Mouse (Mus musculus) forebrain, embryonic 11.5 days (tissue): Measurements from ENCODE around the gene Rln3. TPM values are rescaled to one million over a fixed set of nuclear protein-coding genes. Genes with fewer than 3 reads are reported as not detected.

Source experiments
- ATAC-seq: fragments of 200-750 bp; cut with Nextera tagmentation; replicated peaks from 2 replicates; pipeline ENCODE4 v1.8.0; 2017; ENCODE audit warnings: moderate TSS enrichment; ENCODE audit not compliant: low FRiP score
- DNase-seq: peaks from one replicate; pipeline ENCODE4 v3.0.0-alpha.2; 2017; ENCODE audit warnings: low spot score
- H3K27ac ChIP-seq: fragments of 300-500 bp; sonication (generic); 2 replicates; pipeline ENCODE4 v1.5.1; 2014; ENCODE audit warnings: low read depth, low read length
- H3K27me3 ChIP-seq: fragments of 300-500 bp; sonication (generic); 2 replicates; pipeline ENCODE4 v1.6.1; 2014; ENCODE audit warnings: mild to moderate bottlenecking, low read length, mixed read lengths; ENCODE audit not compliant: control insufficient read depth, insufficient read depth
- H3K36me3 ChIP-seq: fragments of 300-500 bp; sonication (generic); 2 replicates; pipeline ENCODE4 v1.6.1; 2014; ENCODE audit warnings: mild to moderate bottlenecking, low read length, moderate library complexity, mixed read lengths; ENCODE audit not compliant: control insufficient read depth, insufficient read depth
- H3K4me1 ChIP-seq: fragments of 300-500 bp; sonication (generic); replicated peaks from 2 replicates; pipeline ENCODE4 v1.6.1; 2014; ENCODE audit warnings: low read length, mixed read lengths; ENCODE audit not compliant: control insufficient read depth, insufficient read depth
- H3K4me2 ChIP-seq: fragments of 300-500 bp; sonication (generic); 2 replicates; pipeline ENCODE4 v1.6.1; 2014; ENCODE audit warnings: low read depth, mild to moderate bottlenecking, low read length, moderate library complexity, mixed read lengths; ENCODE audit not compliant: severe bottlenecking
- H3K4me3 ChIP-seq: fragments of 300-500 bp; sonication (generic); 2 replicates; pipeline ENCODE4 v1.5.1; 2014; ENCODE audit warnings: low read depth, low read length
- H3K9ac ChIP-seq: fragments of 300-500 bp; sonication (generic); 2 replicates; pipeline ENCODE4 v1.6.1; 2014; ENCODE audit warnings: low read length
- H3K9me3 ChIP-seq: fragments of 300-500 bp; sonication (generic); 2 replicates; pipeline ENCODE4 v1.6.1; 2016; ENCODE audit warnings: low read length, mixed read lengths; ENCODE audit not compliant: control insufficient read depth
- WGBS: fragments of 180-500 bp; shearing (Covaris S2); extraction: QIAGEN DNeasy Blood & Tissue Kit; methylation state at CpG from one replicate; pipeline ENCODE4 v1.1.7; 2014; 5-methylcytosine and 5-hydroxymethylcytosine counted together
- polyA plus RNA-seq: library from polyadenylated mRNA; unstranded; fragments of >200 nt; fragmentation: Nextera tagmentation; extraction: Ambion mirVana; gene quantifications from 2 replicates; pipeline ENCODE4 v1.2.1, GENCODE M21; 2014

Gene Rln3
- polyA plus RNA-seq, 1 experiment from 2014 or later, result not detected

- peaks cover 18% of the 10 kb centered on the region for H3K4me1 ChIP-seq
- H3K36me3 ChIP-seq, result no peaks in the 10 kb centered on the region; the same call in 1 of the 2 replicates
- 0 out of 2 replicates have a peak within 1 kb of the TSS, but pooled peaks have one; percentile 7 for H3K4me3 ChIP-seq
- H3K27me3 ChIP-seq, result peaks cover 26% of the 10 kb centered on the region
- ATAC-seq (no peak), DNase-seq (peak; percentile 69)
- no peak within 1 kb of the TSS for H3K9ac ChIP-seq
- no peaks in the 10 kb centered on the region for H3K9me3 ChIP-seq
- H3K27ac ChIP-seq, result no peak within 1 kb of the TSS
- H3K4me2 ChIP-seq, result 0 out of 2 replicates have a peak within 1 kb of the TSS, but pooled peaks have one; percentile 26
- WGBS, result 14% methylated on average over 61 of the region's 61 CpGs
Observed at GRCm38 (mm10) chr8:84001281-84002000, 43.4 kb downstream of the Rln3 start, which contains the start of gene 1700067K01Rik. 1700067K01Rik (plus strand) TSS chr8:84001502.

DNA sequence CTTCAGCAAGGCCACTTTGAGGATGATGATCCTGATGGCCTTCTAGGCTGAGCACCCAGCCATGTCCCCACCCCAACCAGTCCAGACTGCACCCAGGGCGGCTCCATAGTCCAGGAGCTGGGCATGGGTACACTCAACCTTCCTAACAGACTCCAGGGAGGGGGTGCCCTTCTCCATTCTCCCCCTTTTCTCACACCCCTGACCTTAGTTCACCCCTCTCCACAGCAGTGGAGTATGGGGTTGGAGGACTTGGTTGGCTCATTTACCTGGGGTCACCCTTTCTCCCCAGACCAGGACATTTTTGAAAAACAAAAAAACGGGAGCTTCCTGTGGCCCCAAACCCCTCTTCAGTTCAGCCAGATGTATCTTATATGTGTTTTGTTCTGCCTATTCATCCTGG is 45.0 kb downstream of the Rln3 start:
- Histone ChIP-seq H3K9me3 (no peaks in the 10 kb centered on the region), H3K27me3 (peaks cover 26% of the 10 kb centered on the region), H3K27ac (no peak overlapping the region), H3K4me1 (peaks cover 21% of the 10 kb centered on the region), H3K36me3 (no peaks in the 10 kb centered on the region; the same call in 1 of the 2 replicates), H3K4me3 (no peak overlapping the region), H3K4me2 (no peak overlapping the region), H3K9ac (no peak overlapping the region)
- WGBS, result 90% methylated on average over 2 of the region's 2 CpGs
- ATAC-seq (no peak), DNase-seq (no peak)

GRCm38 (mm10) chr8:83999057-83999705 is 45.6 kb downstream of the Rln3 start:
- H3K27me3 ChIP-seq, result peaks cover 26% of the 10 kb centered on the region
- H3K27ac ChIP-seq, result no peak overlapping the region
- ATAC-seq, result no peak

DNA sequence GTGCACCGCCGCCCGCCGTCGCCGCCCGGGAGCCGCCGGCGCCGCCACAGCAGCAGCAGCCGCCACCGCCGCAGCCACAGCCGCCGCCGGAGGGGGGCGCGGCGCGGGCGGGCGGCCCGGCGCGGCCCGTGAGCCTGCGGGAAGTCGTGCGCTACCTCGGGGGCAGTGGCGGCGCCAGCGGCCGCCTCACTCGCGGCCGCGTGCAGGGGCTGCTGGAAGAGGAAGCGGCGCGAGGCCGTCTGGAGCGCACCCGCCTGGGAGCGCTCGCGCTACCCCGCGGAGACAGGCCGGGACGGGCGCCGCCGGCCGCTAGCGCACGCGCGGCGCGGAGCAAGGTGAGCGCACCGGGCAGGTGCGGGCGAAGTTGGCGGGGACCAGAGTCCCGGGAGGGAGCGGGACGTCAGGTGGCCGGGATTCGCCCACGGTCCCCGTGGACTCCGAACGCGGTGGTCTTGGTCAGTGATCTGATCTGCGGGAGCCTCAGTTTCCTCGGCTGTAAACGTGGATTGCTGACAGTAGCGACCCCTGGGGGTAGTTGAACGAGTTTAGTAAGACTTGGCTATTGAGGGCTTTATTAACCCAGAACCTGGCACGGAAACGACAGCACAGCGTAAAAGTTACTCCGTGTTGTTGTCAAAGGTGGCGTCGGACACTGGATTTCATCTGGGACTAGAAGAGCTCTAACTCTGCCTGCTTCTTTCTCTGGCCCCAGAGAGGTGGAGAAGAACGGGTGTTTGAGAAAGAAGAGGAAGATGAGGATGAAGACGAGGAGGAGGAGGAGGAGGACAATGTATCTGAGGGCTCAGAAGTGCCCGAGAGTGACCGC is 46.4 kb downstream of the Rln3 start:
- WGBS, result under 1% methylated on average over 65 of the region's 92 CpGs
- peak; percentile 80 for DNase-seq
- peak overlapping the region; percentile 72 for H3K27ac ChIP-seq
- peak overlapping the region; percentile 77 for H3K4me2 ChIP-seq
- no peaks in the 10 kb centered on the region; the same call in 1 of the 2 replicates for H3K36me3 ChIP-seq
- ATAC-seq, result no peak
- H3K9ac ChIP-seq, result peak overlapping the region; percentile 68
- peaks cover 26% of the 10 kb centered on the region for H3K27me3 ChIP-seq
- peaks cover 17% of the 10 kb centered on the region for H3K4me1 ChIP-seq
- no peaks in the 10 kb centered on the region for H3K9me3 ChIP-seq
- peak overlapping the region; percentile 66 for H3K4me3 ChIP-seq

More at GRCm38 (mm10) chr8:83999057-83999705, 45.6 kb downstream of the Rln3 start:
- Histone ChIP-seq H3K9me3 (no peaks in the 10 kb centered on the region), H3K4me2 (peak overlapping the region; percentile 77), H3K4me3 (peak overlapping the region; percentile 66), H3K36me3 (no peaks in the 10 kb centered on the region; the same call in 1 of the 2 replicates), H3K4me1 (peaks cover 18% of the 10 kb centered on the region), H3K9ac (peak overlapping the region; percentile 68)
- WGBS, result 67% methylated on average over 16 of the region's 16 CpGs
- DNase-seq, result no peak

DNA sequence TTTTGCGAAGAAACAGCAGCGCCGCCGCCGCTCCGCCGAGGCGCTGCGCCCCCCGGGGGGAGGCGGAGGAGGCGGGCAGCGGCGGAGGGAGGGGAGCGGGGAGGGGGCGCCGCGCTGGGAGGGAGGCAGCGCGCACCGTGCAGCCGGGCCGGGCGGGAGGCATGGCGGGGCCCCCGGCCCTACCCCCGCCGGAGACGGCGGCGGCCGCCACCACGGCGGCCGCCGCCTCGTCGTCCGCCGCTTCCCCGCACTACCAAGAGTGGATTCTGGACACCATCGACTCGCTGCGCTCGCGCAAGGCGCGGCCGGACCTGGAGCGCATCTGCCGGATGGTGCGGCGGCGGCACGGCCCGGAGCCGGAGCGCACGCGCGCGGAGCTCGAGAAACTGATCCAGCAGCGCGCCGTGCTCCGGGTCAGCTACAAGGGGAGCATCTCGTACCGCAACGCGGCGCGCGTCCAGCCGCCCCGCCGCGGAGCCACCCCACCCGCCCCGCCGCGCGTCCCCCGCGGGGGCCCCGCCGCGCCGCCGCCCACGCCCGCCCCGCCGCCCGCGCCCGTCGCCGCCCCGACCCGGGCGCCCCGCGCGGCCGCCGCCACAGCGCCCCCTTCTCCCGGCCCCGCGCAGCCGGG is 47.2 kb downstream of the Rln3 start, which contains the start of gene Samd1:
TSS of gene Samd1 (plus strand) at position 162 of the 631 bp plus-strand sequence.
- no peaks in the 10 kb centered on the region for H3K9me3 ChIP-seq
- peaks cover 17% of the 10 kb centered on the region for H3K4me1 ChIP-seq
- peak within 1 kb of the TSS; percentile 77 for H3K4me2 ChIP-seq
- peak within 1 kb of the TSS; percentile 90 for H3K9ac ChIP-seq
- WGBS, result under 1% methylated on average over 42 of the region's 112 CpGs
- ATAC-seq (peak; percentile 8; the same call in 1 of the 2 replicates), DNase-seq (peak; percentile 83)
- H3K27me3 ChIP-seq, result peaks cover 24% of the 10 kb centered on the region
- no peaks in the 10 kb centered on the region; the same call in 1 of the 2 replicates for H3K36me3 ChIP-seq
- H3K27ac ChIP-seq, result peak within 1 kb of the TSS; percentile 95
- H3K4me3 ChIP-seq, result peak within 1 kb of the TSS; percentile 66

GRCm38 (mm10) chr8:83996567-83997505 is 48.0 kb downstream of the Rln3 start:
- Histone ChIP-seq H3K4me1 (peaks cover 15% of the 10 kb centered on the region), H3K27me3 (peaks cover 20% of the 10 kb centered on the region), H3K36me3 (no peaks in the 10 kb centered on the region; the same call in 1 of the 2 replicates), H3K9ac (peak overlapping the region; percentile 90), H3K27ac (peak overlapping the region; percentile 95), H3K9me3 (no peaks in the 10 kb centered on the region), H3K4me3 (peak overlapping the region; percentile 66), H3K4me2 (peak overlapping the region; percentile 71)
- ATAC-seq, result peak; percentile 85
- DNase-seq, result peak; percentile 95
- WGBS, result under 1% methylated on average over 40 of the region's 103 CpGs

GRCm38 (mm10) chr8:83995973-83996372 is 48.8 kb downstream of the Rln3 start:
- no peak overlapping the region for H3K27ac ChIP-seq
- H3K9me3 ChIP-seq, result no peaks in the 10 kb centered on the region
- H3K4me2 ChIP-seq, result peak overlapping the region; percentile 71; the same call in 1 of the 2 replicates
- no peak overlapping the region; the same call in 1 of the 2 replicates for H3K4me3 ChIP-seq
- no peaks in the 10 kb centered on the region; the same call in 1 of the 2 replicates for H3K36me3 ChIP-seq
- H3K9ac ChIP-seq, result 0 out of 2 replicates have a peak overlapping the region, but pooled peaks have one; percentile 20
- peaks cover 13% of the 10 kb centered on the region; the same call in 1 of the 2 replicates for H3K27me3 ChIP-seq
- peaks cover 10% of the 10 kb centered on the region for H3K4me1 ChIP-seq
- DNase-seq (no peak), ATAC-seq (no peak)
- WGBS, result 11% methylated on average over 12 of the region's 12 CpGs
